Mouse (Mus musculus) cerebellum, postnatal 36 days (tissue): ENCODE results near the gene Arhgap40.

Experiments used
- DNase-seq, 2 experiments: peaks; one replicate each; pipeline ENCODE4 v3.0.0; 2021 to 2022; ENCODE audit warnings: mixed read lengths in 2 of 2

The Arhgap40 gene

GRCm38 (mm10) chr2:158512528-158512927 lies at the start of gene Arhgap40:
TSS of gene Arhgap40 (plus strand) at chr2:158512796.
- DNase-seq, result no peak

DNA sequence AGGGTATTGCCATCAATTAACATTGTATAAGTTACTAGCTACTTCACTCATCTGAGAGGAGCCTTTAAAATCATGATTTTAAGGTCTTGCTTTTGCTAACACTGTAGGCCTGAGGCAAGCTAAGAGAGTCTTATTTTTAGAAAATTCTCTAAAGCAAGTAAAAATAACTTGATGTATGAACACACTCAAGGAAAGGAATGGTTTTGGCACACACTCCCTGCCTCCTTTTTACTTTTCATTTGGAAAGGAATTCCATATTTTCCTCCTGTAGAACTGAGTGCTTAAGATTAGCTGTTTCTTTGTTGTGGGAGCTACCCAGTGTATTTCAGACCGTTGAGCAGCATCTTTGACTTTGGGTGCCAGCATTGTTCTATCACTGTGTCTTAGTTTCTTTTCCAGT lies 38.4 kb upstream of the Arhgap40 start:
- DNase-seq, result no peak

- DNase-seq, result no peak
These were observed 35.0 kb upstream of the Arhgap40 start for GRCm38 (mm10) chr2:158477640-158478039.

- DNase-seq, result no peak
These were observed 14.1 kb upstream of the Arhgap40 start for GRCm38 (mm10) chr2:158498457-158498856.

- no peak for DNase-seq
These were observed 10.5 kb upstream of the Arhgap40 start, which contains the start of gene Adig for GRCm38 (mm10) chr2:158501836-158502812. TSS of gene Adig (plus strand) at chr2:158502612.

GRCm38 (mm10) chr2:158503226-158503625 lies 9.4 kb upstream of the Arhgap40 start:
- no peak for DNase-seq

DNA sequence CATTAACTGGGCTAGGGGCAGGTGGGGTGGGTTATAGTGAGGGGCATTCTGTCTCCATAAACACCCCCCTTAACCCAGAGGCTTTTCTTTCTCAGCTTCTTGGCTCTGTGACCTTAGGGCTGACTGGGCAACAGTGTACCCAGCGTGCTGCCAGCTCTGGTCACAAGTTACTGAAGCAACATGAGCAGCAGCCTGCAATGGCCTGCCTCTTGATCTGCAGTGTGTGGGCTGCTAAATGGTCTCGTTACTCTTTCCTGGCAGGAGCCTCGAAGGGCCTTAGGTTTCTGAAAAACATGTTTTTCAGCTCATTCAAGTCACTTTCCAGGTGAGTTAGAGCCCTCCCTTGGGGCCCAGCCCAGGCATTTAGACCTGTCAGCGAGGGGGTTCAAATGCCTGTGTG lies 8.9 kb upstream of the Arhgap40 start:
- DNase-seq, result no peak

- no peak for DNase-seq
These were observed 6.1 kb upstream of the Arhgap40 start for GRCm38 (mm10) chr2:158506475-158506874.

GRCm38 (mm10) chr2:158507046-158507445 lies 5.5 kb upstream of the Arhgap40 start:
- DNase-seq, result no peak

- DNase-seq, result no peak
These were observed 1.9 kb upstream of the Arhgap40 start for GRCm38 (mm10) chr2:158510665-158511064.

- DNase-seq, result no peak
These were observed 1.3 kb downstream of the Arhgap40 start for GRCm38 (mm10) chr2:158513821-158514336.

- no peak for DNase-seq
These were observed 6.0 kb downstream of the Arhgap40 start for GRCm38 (mm10) chr2:158518583-158518982.

DNA sequence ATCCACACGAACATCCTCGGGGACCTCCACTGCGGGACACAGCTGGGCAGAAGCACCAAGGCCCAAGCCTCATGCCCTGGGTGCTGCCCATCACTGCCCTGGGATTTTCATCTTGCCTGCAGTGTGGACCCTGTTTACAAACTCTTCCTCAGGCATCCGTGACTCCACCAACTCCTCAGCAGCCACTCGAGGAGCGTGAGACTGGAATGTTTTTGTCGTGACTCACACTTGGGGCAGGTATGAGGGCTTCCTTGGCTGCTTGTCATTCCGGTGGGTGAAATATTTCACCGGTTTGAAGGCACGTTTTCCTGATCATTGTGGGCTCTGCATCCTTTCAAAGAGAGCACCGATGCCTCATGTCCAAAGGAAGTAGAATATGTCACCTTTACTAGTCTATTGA lies 6.5 kb downstream of the Arhgap40 start:
- no peak for DNase-seq

GRCm38 (mm10) chr2:158519800-158520199 lies 7.2 kb downstream of the Arhgap40 start:
- DNase-seq, result no peak

GRCm38 (mm10) chr2:158523060-158523459 lies 10.5 kb downstream of the Arhgap40 start:
- DNase-seq, result no peak

DNA sequence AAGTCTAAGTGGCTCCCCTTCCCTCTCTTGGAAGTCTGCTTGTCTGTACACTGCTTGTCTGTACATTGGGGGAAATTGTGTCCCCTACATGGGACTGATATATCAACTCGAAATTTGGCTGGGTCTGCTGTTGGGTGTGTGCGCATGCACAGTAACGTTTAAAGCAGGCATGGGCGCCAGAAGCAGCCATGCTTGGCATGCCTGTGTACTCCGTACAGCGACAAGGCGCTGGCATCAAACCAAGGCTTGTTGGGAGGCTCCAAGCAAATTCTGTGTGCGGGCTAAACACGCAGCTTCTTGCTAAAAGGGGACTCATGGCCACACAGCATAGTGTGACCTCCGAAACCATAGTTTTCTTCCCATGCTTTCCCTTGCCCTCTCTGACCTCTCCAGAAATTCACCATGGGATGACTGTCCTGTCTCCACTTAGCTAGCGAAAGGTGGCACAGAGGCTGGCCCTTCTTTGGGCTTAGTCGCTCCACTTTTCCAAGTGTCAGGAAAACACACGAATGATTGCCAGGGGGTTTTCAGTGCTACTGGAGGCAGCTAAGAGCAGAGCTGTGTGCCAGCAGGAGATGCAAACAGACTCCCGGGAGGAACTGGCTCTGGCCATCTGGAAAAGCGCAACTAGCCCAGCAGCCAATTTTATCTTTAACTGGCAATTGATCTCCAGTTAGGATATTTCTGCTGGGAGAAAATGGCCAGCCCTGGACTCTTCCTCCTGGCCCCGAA lies 11.7 kb downstream of the Arhgap40 start:
- no peak for DNase-seq

DNA sequence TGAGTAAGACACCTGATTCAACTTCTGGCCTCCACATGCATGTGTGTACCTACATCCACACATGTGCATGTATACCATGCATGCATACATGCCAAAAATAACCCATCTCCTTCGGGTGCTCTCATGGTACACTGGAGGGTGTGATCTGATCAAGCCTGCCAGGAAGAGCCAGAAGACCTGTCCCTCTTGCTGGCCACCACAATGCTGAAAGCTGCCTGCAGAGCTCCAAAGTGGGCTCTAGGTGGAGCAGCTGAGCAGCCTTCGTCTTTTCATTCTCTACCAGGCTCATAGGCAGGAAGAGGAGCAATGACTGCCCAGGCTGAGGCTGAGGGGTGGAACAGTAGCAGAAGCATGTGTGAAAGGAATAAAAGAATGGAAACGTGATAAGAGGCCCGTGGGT lies 21.5 kb downstream of the Arhgap40 start:
- peak; percentile 44 to 51 for DNase-seq

DNA sequence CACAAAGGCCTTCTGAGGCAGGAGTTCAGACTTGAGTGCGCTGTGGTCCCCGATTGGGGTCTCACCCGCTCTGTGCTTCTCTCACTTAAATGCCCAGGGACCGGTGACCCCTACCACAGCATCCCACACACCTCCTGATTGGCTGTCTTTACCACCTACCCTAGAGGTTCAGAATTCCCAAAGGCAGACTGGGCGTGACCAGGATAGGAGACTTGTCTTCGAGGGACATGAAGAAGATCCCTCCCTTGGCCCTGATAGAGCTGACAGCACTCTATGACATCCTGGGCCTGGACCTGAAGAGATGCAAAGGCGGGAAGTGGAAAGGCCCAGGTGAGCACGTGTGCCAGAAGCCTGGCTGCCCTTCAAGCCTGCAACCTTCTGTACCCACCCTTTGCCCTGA lies 22.0 kb downstream of the Arhgap40 start:
- DNase-seq, result no peak

- DNase-seq, result no peak
These were observed 27.1 kb downstream of the Arhgap40 start for GRCm38 (mm10) chr2:158539433-158540305.

DNA sequence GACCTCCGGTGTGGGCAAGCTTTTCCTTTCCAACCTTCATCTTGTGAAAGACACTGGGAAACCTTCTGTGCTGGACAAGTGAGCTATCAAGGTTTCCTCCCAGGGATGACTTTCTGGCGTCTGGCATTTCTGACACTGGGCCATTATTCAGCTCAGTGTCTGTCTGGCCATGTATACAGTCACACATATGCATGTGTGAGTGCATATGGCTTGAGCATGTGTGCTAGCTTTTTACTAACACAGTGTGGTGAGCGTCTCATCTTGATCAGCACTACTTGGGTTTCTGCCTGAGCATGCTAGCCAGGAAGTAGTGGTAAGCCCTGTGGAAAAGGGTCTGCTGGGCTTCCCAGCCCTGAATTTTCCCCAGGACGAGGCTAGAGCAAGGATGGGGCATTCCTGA lies 28.7 kb downstream of the Arhgap40 start:
- DNase-seq, result no peak

DNA sequence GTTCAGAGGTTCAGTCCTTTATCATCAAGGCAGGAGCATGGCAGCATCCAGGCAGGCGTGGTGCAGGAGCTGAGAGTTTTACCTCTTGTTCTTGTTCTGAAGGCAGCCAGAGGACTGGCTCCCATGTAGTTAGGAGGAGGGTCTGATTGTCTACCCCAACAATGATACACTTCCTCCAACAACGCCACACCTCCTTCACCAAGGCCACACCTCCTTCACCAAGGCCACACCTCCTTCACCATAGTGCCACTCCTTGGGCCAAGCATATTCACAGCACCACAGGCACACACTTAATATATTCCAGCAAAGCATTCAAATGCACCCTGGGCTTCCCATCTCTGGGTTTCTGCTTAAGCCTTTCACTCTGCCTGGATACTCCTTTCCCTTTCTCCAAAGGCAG lies 32.7 kb downstream of the Arhgap40 start:
- no peak for DNase-seq

- DNase-seq, result peak; percentile 67
These were observed 34.2 kb downstream of the Arhgap40 start for GRCm38 (mm10) chr2:158546751-158547150.
